Mouse (Mus musculus) ZHBTc4 (cell line): Measurements from ENCODE around the gene Noc3l.

Experiments
- DNase-seq: peaks from one replicate; pipeline ENCODE4 v3.0.0-alpha.2; 2011; ENCODE audit warnings: low read depth, low spot score

Gene Noc3l

DNA sequence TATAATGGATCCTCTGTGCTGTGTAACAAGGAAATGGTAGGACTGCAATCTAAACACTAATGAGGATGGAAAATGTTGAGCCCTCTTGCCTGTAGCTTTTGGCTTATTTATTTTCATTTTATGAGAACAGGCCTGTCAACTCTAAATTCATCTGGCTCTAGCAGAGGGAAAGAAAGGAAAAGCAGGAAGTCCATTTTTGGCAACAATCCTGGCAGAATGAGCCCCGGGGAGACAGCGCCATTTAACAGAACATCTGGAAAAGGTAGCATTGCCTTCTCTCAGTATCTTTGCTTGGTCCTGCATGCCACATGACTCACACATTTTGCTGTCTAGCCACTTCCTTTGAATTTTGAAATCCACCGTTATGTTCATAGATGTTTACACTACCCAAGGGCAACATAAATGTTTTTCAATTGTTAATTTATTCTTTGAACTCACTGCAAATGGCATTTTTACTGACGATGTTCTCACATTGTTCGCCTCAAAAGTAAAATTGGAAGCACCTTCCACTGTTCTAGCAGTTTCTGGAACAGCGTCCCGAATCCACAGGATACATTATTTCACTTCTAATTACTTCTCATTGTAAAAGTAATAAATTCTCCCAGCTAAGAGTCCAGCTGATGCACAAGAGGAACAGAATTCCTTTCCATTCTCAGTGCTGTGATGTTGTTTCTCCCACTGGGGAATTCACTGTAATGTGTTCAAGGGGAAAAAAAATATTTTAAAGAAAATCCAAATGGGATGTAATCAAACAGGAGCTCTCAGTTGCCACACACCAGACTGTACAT, 60.2 kb downstream of the Noc3l start:
- DNase-seq, result no peak

DNA sequence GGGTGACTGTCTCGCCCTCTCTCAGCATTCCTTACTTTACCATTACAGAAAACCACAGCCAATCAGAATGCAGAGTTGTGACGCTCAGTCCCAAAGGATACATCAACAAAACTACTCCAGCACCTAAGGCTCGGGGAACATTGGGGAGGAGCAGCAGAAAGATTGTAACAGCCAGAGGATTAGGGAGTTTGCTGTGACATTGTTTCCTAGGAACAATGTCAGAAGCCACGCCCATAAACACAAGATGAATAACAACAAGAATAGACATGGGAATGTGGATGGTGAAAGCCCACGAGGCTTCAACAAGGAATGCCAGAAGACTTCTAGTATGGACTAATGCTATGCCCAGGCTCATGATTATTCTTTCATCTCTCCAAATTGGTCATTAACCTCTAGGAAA, 61.0 kb downstream of the Noc3l start:
- DNase-seq, result peak; percentile 81

DNA sequence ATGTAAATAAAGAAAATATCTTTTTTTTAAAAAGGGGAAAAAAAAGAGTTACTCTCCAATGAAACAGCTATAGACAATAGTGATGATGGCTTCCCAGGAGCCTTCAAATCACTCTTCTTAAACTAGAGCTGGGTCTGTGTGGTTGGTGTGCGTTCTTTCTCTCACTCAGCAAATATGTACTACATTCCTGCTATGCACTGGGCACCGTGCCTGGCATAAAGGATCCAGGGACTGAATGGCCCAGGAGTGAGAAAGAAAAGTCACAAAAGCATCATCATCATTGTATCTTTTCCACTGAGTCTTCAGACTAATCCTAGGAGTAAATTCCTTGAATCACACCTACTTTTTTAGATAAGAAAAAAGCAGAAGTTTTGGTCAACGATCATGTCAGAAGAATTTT, 61.9 kb downstream of the Noc3l start:
- no peak for DNase-seq

DNA sequence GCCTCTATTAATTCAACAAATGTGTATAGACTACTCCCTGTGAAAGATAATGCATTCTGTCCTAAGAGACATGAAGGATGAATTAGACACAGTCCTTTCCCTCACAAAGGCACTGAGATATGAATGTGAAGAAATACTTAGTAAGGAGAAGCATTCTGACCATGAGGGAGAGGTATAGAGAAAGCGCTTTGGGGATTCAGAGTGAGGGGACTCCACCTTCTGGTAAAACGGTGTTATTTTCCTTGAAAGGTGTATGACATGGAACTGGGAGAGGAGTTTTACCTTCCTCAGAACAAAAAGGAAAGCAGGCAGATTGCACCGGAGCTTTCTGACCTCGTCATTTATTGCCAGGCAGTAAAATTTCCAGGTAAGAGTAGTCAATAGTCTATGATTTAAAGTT, 68.8 kb downstream of the Noc3l start:
- no peak for DNase-seq

DNA sequence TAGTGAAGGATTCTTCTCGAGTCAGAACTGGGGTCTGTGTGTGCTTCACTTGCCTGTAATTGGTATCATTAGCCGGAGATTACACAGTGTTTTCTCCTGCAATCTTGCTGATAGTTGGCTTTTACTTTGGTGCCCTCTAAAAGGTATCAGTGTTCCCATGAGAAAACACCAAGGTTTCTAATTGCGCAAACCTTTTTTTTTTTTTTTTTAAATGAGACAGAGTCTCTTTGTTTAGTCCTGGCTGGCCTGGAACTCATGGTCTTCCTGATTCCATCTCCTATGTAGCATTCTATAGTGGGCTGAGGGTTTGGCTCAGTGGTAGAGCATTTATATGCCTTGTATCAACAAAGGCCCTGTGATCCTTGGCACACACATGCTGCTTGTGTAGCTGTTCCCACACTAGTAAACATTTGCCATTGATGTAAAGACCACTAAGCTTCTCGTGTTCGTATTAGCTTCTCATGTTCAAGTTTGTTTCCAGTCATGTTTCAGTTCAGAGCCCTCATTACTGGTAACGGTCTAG, 72.5 kb downstream of the Noc3l start:
- no peak for DNase-seq

DNA sequence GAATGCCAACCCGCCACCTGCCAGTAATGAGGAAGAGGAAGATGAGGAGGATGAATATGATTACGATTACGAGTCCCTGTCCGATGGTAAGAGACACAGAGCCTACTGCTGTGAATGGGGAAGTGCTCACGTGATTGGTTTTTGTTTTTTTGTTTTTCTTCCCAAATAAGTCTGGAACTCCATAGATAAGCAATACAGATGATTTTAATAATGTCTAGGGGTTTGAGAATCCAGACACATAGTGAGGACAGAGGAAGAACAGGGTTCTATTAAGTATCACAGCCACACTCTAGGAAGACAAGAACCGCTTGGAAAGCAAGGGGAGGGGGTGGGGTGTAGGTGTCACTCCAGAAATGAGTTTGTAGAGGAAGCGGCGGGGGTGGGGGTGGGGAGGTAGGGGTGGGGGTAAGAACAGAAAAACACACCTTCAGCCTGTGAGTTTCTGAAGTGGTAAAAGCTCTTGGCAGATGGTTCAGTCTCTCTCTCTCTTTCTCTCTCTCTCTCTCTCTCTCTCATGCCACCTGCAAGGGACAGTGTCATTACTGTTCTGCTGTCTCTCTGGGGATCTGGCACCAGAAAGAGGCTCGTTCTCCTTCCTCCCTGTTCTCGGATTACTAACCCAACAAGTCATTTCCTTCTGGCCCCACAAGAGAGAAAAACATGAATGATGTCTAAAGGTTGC, 73.1 kb downstream of the Noc3l start:
- no peak for DNase-seq

DNA sequence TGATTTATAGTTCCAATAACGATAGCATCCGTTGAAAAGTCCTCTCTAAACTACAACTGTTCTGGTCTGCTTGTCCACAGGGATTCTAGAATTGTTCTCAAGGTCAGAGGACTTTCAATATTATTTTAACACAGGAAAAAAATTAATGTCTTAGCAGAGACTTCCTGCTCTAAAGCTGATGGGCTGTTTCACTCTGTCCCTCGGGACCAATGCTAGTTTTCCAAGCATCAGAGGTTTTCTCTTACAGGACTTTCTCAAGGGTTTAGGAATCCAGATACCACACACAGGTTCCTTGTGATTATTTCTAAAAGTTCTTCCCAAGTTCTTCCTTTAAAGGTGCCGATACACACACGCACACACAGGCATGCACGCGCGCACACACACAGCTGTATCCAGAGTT, 74.5 kb downstream of the Noc3l start:
- DNase-seq, result no peak
